Mouse (Mus musculus) heart, postnatal 14 days (tissue): Measurements from ENCODE around the gene Hnrnpul2. TPM values are rescaled to one million over a fixed set of nuclear protein-coding genes. Genes with fewer than 3 reads are reported as not detected.
"Not testable (repeated sequence)": the region's sequence is repeated elsewhere in the genome, so short reads cannot be mapped to it uniquely, and the experiment has no call there.

Experiments used
- DNase-seq, 2 experiments: peaks; one replicate each; pipeline ENCODE4 v3.0.0; 2021 to 2022
- intact Hi-C: fragments of 180-260 bp; cut with DNase I; formaldehyde crosslinking; loops from one replicate; pipeline ENCODE4 v1.15.1; 2025
- total RNA-seq, 2 experiments: library from RNA; stranded (reverse); gene quantifications; 2 replicates each; pipeline ENCODE4 v1.2.3; 2021

Hnrnpul2 gene
- total RNA-seq, 2 experiments from 2014 or later = 48.5 to 51.1 TPM

DNA sequence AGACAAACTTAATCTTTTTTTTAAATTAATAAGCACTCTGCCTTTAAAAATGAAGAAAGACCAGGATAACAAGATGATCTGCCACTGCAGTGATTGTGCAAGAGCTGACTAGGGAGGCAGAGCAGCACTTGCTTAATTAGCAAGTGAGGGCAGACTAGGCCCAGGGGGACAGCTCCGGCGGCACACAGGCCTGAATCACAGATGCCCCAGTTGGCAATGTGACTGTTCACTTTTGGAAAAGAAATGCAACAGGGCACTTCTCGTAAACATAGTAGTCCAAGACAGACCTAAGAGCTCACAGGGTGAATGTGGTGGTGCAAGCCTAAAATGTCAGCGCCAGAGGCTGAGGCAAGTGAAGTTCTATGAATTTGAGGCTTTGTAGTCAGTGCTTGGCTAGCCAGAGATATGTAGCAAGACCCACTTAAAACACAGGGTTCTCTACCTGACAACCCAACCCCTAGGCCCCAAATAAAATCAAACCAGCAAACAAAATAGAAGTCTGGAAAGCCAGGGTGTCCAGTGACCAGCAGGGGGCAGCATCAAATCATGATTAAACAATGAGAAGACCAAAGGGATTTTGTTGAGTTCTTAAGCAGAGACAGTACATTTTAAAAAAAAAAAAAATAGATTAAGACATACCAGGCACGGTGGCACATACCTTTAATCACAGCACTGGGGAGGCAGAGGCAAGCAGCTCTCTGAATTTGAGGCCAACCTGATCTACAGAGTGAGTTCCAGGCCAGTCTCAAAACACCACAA is 24.7 kb downstream of the Hnrnpul2 start:
- intact Hi-C loops = loop anchor here (5.0 kb wide), 2 partner anchors 43 to 123 kb away; partner anchors contain the start of genes 1810009A15Rik, Eef1g and Gm49416
- DNase-seq = peak; percentile 79 to 88

DNA sequence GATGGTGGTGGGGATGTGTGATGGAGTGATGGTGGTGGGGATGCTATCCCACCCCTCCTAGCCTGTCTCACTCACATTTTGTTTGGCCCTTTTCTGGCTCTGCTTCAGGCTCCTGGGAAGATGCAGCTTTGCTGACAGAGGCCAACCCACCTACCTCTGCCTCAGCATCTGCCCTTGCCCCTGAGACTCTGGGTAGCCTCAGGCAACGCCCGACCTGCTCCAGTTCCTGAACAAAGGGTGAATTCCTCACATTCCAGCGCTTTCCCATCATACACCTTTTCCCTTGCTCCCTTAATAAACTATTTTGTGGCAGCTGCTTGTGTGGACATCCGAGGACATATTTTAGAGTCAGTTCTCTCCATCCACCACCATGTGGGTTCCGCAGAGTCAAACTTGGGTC is 28.5 kb downstream of the Hnrnpul2 start:
- intact Hi-C loops = no loop called here
- no peak for DNase-seq

DNA sequence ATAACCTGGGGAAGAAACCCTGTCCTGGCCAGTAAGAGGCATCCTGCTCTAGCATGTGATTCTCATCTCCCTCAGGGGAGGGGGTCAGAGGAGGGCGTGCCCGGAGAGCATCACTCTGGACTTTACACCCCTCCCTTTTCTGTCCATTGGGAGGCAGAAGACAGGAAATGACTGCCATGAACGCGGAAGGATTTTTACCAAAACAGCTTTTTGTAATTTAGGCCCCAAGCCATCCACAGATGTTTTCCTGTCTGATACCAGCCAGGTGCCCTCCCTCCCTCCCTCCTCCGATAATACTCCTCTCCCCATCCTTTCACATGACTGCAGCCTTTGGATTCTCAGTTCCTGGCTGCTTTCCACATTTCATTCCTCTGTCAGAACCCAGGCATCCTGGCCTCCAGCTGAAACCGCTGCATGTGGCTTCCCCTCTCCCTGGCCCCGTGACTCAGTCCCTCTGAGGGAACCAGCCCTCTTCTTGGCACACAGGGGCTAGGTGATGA is 30.6 kb downstream of the Hnrnpul2 start, which contains the start of gene Lrrn4cl:
TSS of gene Lrrn4cl (plus strand) at position 367 of the 500 bp plus-strand sequence.
- intact Hi-C loops = no loop called here
- peak; percentile 25 to 57 for DNase-seq

- no peak for DNase-seq
- intact Hi-C loops = no loop called here
Measured at GRCm38 (mm10) chr19:8851639-8852038, 31.8 kb downstream of the Hnrnpul2 start.

- peak in 1 of 2 experiments; percentile 13 for DNase-seq
- intact Hi-C loops = no loop called here
Measured at GRCm38 (mm10) chr19:8852236-8852928, 32.6 kb downstream of the Hnrnpul2 start.

GRCm38 (mm10) chr19:8853117-8853516 is 33.3 kb downstream of the Hnrnpul2 start:
- intact Hi-C loops = no loop called here

GRCm38 (mm10) chr19:8857689-8858088 is 37.9 kb downstream of the Hnrnpul2 start:
- peak; percentile 47 to 71 for DNase-seq
- intact Hi-C loops = loop anchor here (2.0 to 5.0 kb wide), 2 partner anchors 120 to 253 kb away; no protein-coding TSS in a partner anchor

More at GRCm38 (mm10) chr19:8853117-8853516, 33.3 kb downstream of the Hnrnpul2 start:
- DNase-seq = no peak

GRCm38 (mm10) chr19:8859018-8859417 is 39.2 kb downstream of the Hnrnpul2 start:
- intact Hi-C loops = loop anchor here (5.0 kb wide), 1 partner anchor 118 kb away; no protein-coding TSS in a partner anchor
- peak in 1 of 2 experiments; percentile 23 for DNase-seq

- DNase-seq = no peak
- intact Hi-C loops = no loop called here
Measured at GRCm38 (mm10) chr19:8864265-8864664, 44.5 kb downstream of the Hnrnpul2 start.

DNA sequence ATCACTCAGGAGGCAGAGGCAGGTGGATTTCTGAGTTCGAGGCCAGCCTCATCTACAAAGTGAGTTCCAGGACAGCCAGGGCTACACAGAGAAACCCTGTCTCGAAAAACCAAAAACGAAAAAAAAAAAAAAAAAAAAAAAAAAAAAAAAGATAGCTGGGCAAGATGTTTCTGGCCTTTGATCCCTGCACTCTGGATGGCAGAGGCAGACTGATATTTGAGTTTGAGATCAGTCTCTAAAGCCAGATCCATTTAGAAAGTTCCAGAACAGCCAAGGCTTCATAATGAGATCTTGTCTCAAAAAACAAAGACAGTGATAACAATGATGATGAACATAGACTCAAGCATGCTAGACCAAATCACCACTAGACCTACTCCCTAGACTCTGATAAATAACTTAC is 50.6 kb downstream of the Hnrnpul2 start:
- DNase-seq, intact Hi-C loops: not testable (repeated sequence)

GRCm38 (mm10) chr19:8870838-8871237 is 51.0 kb downstream of the Hnrnpul2 start:
- peak; percentile 8 to 15 for DNase-seq
- intact Hi-C loops = no loop called here

DNA sequence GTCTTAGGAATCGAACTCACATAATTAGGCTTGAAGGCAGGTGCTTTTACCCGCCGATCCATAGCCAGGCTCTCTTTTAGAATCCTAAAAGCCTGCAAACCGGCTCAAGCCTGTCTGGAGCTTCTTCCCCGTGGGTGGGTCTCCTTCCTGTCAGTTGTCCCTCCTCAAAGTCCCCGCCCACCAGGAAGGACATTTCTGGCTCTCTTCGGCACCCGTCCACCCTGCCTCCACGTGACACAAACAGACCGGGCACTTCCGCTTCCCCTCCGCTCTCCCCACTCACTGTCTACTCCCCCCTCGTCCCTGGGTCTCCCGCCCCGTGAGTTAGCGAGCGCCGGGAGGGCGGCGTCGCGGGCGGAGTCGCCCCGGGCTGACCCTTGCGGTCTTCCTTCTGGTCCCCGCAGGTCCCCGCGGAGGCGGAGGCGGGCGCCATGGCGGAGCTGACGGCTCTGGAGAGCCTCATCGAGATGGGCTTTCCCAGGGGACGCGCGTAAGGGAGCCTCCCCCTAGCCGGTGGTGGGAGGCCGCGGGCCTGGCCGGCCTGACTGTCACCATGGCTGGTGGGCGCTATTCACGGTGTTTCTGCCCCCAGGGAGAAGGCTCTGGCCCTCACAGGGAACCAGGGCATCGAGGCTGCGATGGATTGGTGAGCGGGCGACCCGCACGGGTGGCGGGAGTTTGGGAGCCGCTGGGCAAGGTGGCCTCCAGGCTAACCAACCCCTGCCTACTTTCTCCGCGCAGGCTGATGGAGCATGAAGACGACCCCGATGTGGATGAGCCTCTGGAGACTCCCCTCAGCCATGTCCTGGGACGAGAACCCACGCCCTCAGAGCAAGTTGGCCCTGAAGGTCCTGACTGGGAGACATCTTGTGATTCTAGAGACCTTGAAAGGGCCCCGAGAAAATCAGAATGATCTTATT is 51.7 kb downstream of the Hnrnpul2 start, which contains the start of gene Ubxn1:
TSS of gene Ubxn1 (plus strand) at position 230 of the 920 bp plus-strand sequence.
- intact Hi-C loops = no loop called here
- DNase-seq = peak; percentile 93 to 96

DNA sequence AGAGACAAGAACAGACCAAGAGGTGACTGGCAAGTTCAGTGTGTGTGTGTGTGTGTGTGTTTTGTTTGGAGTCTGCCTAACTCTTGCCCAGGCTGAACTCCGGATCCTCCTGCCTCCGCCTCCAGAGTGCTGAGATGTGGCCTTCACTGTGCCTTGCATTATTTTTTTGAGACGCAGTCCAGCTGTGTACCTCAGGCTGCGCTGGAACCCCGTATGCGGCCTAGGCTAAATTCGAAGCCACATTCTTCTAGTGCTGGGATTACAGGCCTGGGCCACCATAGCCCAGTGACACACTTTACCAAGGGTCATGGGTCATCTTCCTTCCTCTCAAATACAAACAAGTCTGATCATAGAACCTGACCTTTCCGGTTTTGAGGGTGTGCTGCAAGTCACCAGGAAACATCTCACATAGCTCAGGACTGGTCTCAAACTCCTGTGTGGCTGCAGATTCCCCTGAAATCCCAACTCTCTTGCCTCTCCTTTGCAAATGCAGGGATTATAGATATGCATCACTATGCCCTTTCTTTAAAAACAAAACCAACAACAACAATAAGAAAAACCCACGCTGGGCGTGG is 52.5 kb downstream of the Hnrnpul2 start:
- intact Hi-C loops = no loop called here
- no peak for DNase-seq

DNA sequence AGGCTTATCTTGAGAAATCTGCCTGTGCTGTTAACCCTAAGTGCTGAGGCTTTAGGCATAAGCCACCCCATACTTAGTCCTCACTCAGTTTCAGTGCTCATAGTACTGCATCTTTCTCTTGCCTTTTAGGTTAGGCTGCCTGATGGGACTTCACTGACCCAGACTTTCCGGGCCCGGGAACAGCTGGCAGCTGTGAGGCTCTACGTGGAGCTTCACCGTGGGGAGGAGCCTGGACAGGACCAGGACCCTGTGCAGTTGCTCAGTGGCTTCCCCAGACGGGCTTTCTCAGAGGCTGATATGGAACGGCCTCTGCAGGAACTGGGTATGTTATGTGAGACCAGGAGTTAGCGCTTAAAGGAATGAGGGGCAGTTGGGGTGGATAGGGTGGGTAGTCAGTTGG is 55.2 kb downstream of the Hnrnpul2 start:
- no peak for DNase-seq
- intact Hi-C loops = no loop called here

DNA sequence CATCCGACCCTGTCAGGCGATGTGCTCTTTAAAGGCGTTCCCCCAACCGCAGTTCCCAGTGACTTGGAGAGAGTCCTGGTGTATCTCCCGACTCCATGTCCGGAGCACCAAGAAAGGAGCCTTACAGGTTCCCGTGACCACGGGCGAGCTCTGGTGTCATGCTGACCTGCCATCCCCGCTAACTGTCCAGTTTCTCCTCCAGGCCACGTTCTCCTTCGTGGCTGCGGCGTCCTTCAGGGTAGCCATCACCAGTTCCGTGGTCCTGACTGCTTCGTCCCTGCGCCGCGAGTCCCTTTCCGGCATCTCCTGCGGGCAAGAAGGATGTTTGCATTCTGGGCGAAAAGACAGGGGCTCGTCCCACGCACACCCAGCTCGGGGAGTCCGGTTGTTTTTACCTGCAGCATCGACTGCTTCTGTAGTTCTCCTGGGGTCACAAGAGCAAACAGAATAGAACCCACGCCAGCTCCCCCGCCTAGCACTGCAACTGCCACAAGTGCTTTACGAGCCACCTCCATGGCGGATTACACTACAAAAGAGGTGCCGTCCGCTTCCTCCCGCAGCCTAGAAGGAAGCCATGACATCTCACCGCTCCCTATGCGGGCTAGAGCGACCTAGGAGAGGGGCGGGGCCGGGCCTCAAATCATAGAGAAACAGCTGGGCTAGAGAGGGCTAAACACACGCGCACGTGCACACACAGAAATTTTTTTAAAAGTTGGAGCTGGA is 60.7 kb downstream of the Hnrnpul2 start, which contains the start of gene Uqcc3:
TSS of gene Uqcc3 (minus strand) at position 613 of the 723 bp plus-strand sequence.
- DNase-seq = peak; percentile 88 to 91
- intact Hi-C loops = no loop called here

GRCm38 (mm10) chr19:8881034-8881392 is 61.2 kb downstream of the Hnrnpul2 start:
- intact Hi-C loops = no loop called here
- DNase-seq = no peak

DNA sequence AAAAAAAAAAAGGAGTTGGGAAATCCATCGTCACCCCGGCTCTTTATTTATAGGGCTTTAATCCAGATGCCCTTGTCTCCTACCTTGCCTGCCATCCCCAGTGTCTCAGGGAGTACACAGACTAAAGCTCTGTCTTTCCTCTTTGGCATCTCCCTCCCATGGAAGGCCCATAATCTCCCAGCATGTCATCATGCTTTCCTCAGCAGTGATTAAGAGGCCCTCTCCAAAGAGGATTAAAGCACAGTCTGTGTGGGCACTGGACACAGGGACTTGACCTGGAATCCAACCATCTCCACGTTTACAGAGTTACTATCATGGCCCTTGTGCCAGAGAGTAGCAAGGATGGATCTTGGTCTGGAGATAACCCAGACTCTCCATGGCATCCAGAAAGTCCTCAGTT is 63.8 kb downstream of the Hnrnpul2 start, which contains the start of the genes Lbhd1 and Gm49403:
TSS of gene Lbhd1 (plus strand) at position 117 of the 400 bp plus-strand sequence.
TSS of gene Gm49403 (plus strand) at position 315 of the 400 bp plus-strand sequence.
- DNase-seq = no peak
- intact Hi-C loops = no loop called here
